Comparison of ENCODE assay signal across 9 mouse cellular contexts in the genomic region with DNA sequence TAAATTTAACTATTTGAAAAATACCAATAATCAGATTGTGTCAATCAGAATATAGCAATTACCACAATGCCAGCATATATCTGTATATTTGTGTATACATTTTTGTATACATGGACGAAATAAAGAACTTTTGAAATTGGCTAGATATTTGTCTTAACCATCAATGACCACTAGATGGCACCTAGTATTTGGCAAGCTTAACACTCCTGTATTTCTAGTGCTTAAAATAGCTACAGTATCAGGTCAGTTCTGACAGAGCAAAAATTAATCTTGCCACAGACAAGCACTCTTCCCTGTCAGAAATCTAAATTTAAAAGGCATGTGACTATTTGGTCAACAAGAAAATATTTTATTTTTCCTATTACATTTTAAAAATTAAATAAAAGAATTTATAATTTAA.
A peak's percentile ranks its signal among the peaks of the same experiment; 100 is the strongest.
DNase-seq lines count a peak whose midpoint lies in the region; ATAC-seq and TF ChIP-seq lines count a peak whose summit lies in the region.
"Had no signal": no experiment of that assay in that cellular context is flagged by ENCODE, and none has a peak within 500 bp of the region (broad histone marks: within the 10 kb centered on the region; RNA-seq: fewer than 3 reads in every experiment).

No protein-coding gene starts in this region.

- TF ChIP-seq EP300 in liver, postnatal 0 days (IDR thresholded peaks at IDR 0.05; ENCODE audit: low read depth) = no peak

- no peaks in the 10 kb centered on the region for H3K36me3 ChIP-seq in forebrain, embryonic 11.5 days (ENCODE audit: control insufficient read depth, insufficient read depth, low read length)
- no peaks in the 10 kb centered on the region for H3K36me3 ChIP-seq in forebrain, embryonic 10.5 days (replicated peaks)
- no peaks in the 10 kb centered on the region for H3K36me3 ChIP-seq in liver, postnatal 0 days (replicated peaks; ENCODE audit: insufficient read depth, low read length)
- H3K36me3 ChIP-seq in liver, embryonic 11.5 days (ENCODE audit: control insufficient read depth, insufficient read depth, low read length) = no peaks in the 10 kb centered on the region
- no peaks in the 10 kb centered on the region for H3K36me3 ChIP-seq in forebrain, embryonic 15.5 days
- H3K36me3 ChIP-seq: neural tube, embryonic 13.5 days had no signal

- H3K9me3 ChIP-seq in forebrain, embryonic 11.5 days (ENCODE audit: control insufficient read depth, low read length) = no peaks in the 10 kb centered on the region
- H3K9me3 ChIP-seq in forebrain, embryonic 10.5 days = no peaks in the 10 kb centered on the region
- no peaks in the 10 kb centered on the region for H3K9me3 ChIP-seq in liver, postnatal 0 days (ENCODE audit: low read length)
- no peaks in the 10 kb centered on the region for H3K9me3 ChIP-seq in liver, embryonic 11.5 days (ENCODE audit: control insufficient read depth, low read length)
- no peaks in the 10 kb centered on the region for H3K9me3 ChIP-seq in forebrain, embryonic 15.5 days
- H3K9me3 ChIP-seq: neural tube, embryonic 13.5 days had no signal

- peak; percentile 53; the same call in 1 of the 2 replicates for ATAC-seq in forebrain, embryonic 11.5 days (replicated peaks; ENCODE audit: low FRiP score)
- ATAC-seq in liver, postnatal 0 days = no peak
- no peak for ATAC-seq in liver, embryonic 11.5 days (replicated peaks; ENCODE audit: low FRiP score)
- ATAC-seq in forebrain, embryonic 15.5 days (replicated peaks) = peak; percentile 75

- TF ChIP-seq CTCF in liver, postnatal 0 days (IDR thresholded peaks at IDR 0.05; ENCODE audit: low read depth) = peak; percentile 58

- H3K27ac ChIP-seq in forebrain, embryonic 11.5 days (ENCODE audit: low read depth, low read length) = no peak overlapping the region
- no peak overlapping the region for H3K27ac ChIP-seq in forebrain, embryonic 10.5 days
- H3K27ac ChIP-seq in liver, postnatal 0 days (ENCODE audit: low read depth) = no peak overlapping the region
- no peak overlapping the region for H3K27ac ChIP-seq in liver, embryonic 11.5 days (ENCODE audit: low read depth, low read length)
- no peak overlapping the region for H3K27ac ChIP-seq in forebrain, embryonic 15.5 days (replicated peaks)
- H3K27ac ChIP-seq: neural tube, embryonic 13.5 days had no signal

- H3K4me1 ChIP-seq in forebrain, embryonic 11.5 days (replicated peaks; ENCODE audit: control insufficient read depth, insufficient read depth, low read length) = no peaks in the 10 kb centered on the region
- H3K4me1 ChIP-seq in forebrain, embryonic 10.5 days = no peaks in the 10 kb centered on the region
- no peaks in the 10 kb centered on the region for H3K4me1 ChIP-seq in liver, postnatal 0 days (ENCODE audit: insufficient read depth)
- H3K4me1 ChIP-seq in liver, embryonic 11.5 days (replicated peaks; ENCODE audit: control insufficient read depth, insufficient read depth, low read length) = no peaks in the 10 kb centered on the region
- H3K4me1 ChIP-seq in forebrain, embryonic 15.5 days = no peaks in the 10 kb centered on the region
- H3K4me1 ChIP-seq: neural tube, embryonic 13.5 days had no signal

- H3K27me3 ChIP-seq in forebrain, embryonic 11.5 days (ENCODE audit: control insufficient read depth, insufficient read depth, low read length) = no peaks in the 10 kb centered on the region
- no peaks in the 10 kb centered on the region for H3K27me3 ChIP-seq in forebrain, embryonic 10.5 days (ENCODE audit: poor library complexity, severe bottlenecking)
- no peaks in the 10 kb centered on the region for H3K27me3 ChIP-seq in liver, postnatal 0 days (ENCODE audit: insufficient read depth, low read length)
- H3K27me3 ChIP-seq in liver, embryonic 11.5 days (replicated peaks; ENCODE audit: control insufficient read depth, insufficient read depth, low read length) = no peaks in the 10 kb centered on the region
- H3K27me3 ChIP-seq in forebrain, embryonic 15.5 days = no peaks in the 10 kb centered on the region
- H3K27me3 ChIP-seq: neural tube, embryonic 13.5 days had no signal

- H3K4me2 ChIP-seq in forebrain, embryonic 11.5 days (ENCODE audit: low read depth, low read length, severe bottlenecking) = no peak overlapping the region
- no peak overlapping the region for H3K4me2 ChIP-seq in liver, postnatal 0 days (ENCODE audit: low read depth, low read length)
- H3K4me2 ChIP-seq in liver, embryonic 11.5 days = no peak overlapping the region
- no peak overlapping the region for H3K4me2 ChIP-seq in forebrain, embryonic 15.5 days (replicated peaks)
- H3K4me2 ChIP-seq: neural tube, embryonic 13.5 days had no signal

- 37% methylated on average over 1 of the region's 1 CpGs for WGBS in forebrain, embryonic 11.5 days
- WGBS in forebrain, embryonic 10.5 days = 42% methylated on average over 1 of the region's 1 CpGs
- WGBS in liver, postnatal 0 days (ENCODE audit: insufficient replicate concordance) = 26% methylated on average over 1 of the region's 1 CpGs
- WGBS in liver, embryonic 11.5 days = 42% methylated on average over 1 of the region's 1 CpGs
- WGBS in forebrain, embryonic 15.5 days = 30% methylated on average over 1 of the region's 1 CpGs

- H3K4me3 ChIP-seq in forebrain, embryonic 11.5 days (ENCODE audit: low read depth, low read length) = no peak overlapping the region
- H3K4me3 ChIP-seq in forebrain, embryonic 10.5 days = no peak overlapping the region
- H3K4me3 ChIP-seq in liver, postnatal 0 days (ENCODE audit: low read depth, low read length) = no peak overlapping the region
- no peak overlapping the region for H3K4me3 ChIP-seq in liver, embryonic 11.5 days (ENCODE audit: low read depth, low read length)
- no peak overlapping the region for H3K4me3 ChIP-seq in forebrain, embryonic 15.5 days
- H3K4me3 ChIP-seq: neural tube, embryonic 13.5 days had no signal

- no peak overlapping the region for H3K9ac ChIP-seq in forebrain, embryonic 11.5 days (ENCODE audit: low read length)
- H3K9ac ChIP-seq in liver, postnatal 0 days (replicated peaks) = no peak overlapping the region
- H3K9ac ChIP-seq in liver, embryonic 11.5 days (ENCODE audit: low read depth, low read length) = no peak overlapping the region
- H3K9ac ChIP-seq in forebrain, embryonic 15.5 days (replicated peaks) = no peak overlapping the region
- H3K9ac ChIP-seq: neural tube, embryonic 13.5 days had no signal

- DNase-seq in forebrain, embryonic 11.5 days (ENCODE audit: low spot score) = no peak
- no peak for DNase-seq in forebrain, embryonic 10.5 days (ENCODE audit: extremely low spot score, low spot score)
- DNase-seq in liver, postnatal 0 days = no peak
- no peak for DNase-seq in liver, embryonic 11.5 days (ENCODE audit: low spot score)
- DNase-seq in skeletal muscle tissue, adult 2 months (ENCODE audit: low read depth, low spot score) = peak; percentile 73
- no peak for DNase-seq in frontal cortex, postnatal 36 days (ENCODE audit: low spot score in 2 of 2)
- DNase-seq in thymus, postnatal 36 days = no peak

Comparison
In these comparisons a context has a peak if more than half of its experiments do, and no peak if none do; other contexts are left out.
1. ATAC-seq: peak in forebrain, embryonic 11.5 days (single experiment) and forebrain, embryonic 15.5 days (single experiment); none in liver, postnatal 0 days (single experiment) and liver, embryonic 11.5 days (single experiment).